ENCODE assay signal across 17 mouse cellular contexts in the genomic region with DNA sequence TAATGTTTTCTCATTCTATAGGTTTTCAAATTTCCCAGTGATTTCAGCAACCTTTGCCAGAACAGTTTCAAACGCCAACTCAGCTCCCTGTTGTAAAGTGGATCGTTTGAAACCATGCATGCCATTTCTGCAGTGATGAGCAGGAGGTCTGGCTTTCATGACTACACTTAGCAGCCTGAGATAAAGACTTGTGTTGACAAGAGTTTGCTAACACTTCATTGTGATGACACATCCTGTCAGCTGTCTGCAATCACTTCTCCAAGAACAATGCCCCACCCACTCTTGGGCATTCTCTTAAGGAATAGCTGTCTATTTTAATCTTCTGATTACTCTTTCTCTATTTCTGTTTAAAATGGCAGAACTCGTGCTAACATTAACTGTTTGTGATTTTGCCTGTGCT. TPM values are rescaled to one million over a fixed set of nuclear protein-coding genes. Genes with fewer than 3 reads are reported as not detected.
DNase-seq lines count a peak whose midpoint lies in the region; ATAC-seq lines count a peak whose summit lies in the region.
"Had no signal": no experiment of that assay in that cellular context is flagged by ENCODE, and none has a peak within 500 bp of the region (broad histone marks: within the 10 kb centered on the region; RNA-seq: fewer than 3 reads in every experiment).

No protein-coding gene starts in this region.

- 59% methylated on average over 3 of the region's 3 CpGs for WGBS in forebrain, embryonic 14.5 days
- 47% methylated on average over 3 of the region's 3 CpGs for WGBS in forebrain, embryonic 15.5 days
- WGBS in heart, embryonic 14.5 days = 7% methylated on average over 3 of the region's 3 CpGs

- H3K9ac ChIP-seq in forebrain, embryonic 14.5 days (ENCODE audit: low read length) = no peak overlapping the region
- H3K9ac ChIP-seq in forebrain, embryonic 15.5 days (replicated peaks) = no peak overlapping the region
- H3K9ac ChIP-seq in heart, embryonic 14.5 days (ENCODE audit: low read length) = no peak overlapping the region
- H3K9ac ChIP-seq: hindbrain, embryonic 13.5 days; limb, embryonic 13.5 days; liver, postnatal 0 days; midbrain, embryonic 15.5 days; neural tube, embryonic 13.5 days had no signal

- peak; percentile 9 for DNase-seq in forebrain, embryonic 14.5 days (ENCODE audit: low spot score)
- peak; percentile 26 for DNase-seq in adipocyte (ENCODE audit: low spot score)
- DNase-seq in lung, postnatal 25 days (ENCODE audit: low spot score) = peak; percentile 50
- no peak for DNase-seq in spleen, postnatal 4 days (ENCODE audit: low spot score in 2 of 2)
- no peak for DNase-seq in adrenal gland, postnatal 10 days
- no peak for DNase-seq in adrenal gland, postnatal 4 days (ENCODE audit: low spot score in 2 of 2)
- DNase-seq: kidney, postnatal 25 days; liver, postnatal 0 days had no signal

- no peaks in the 10 kb centered on the region for H3K27me3 ChIP-seq in forebrain, embryonic 14.5 days (replicated peaks; ENCODE audit: control insufficient read depth, insufficient read depth, low read length)
- no peaks in the 10 kb centered on the region for H3K27me3 ChIP-seq in forebrain, embryonic 15.5 days
- H3K27me3 ChIP-seq in heart, embryonic 14.5 days (ENCODE audit: control insufficient read depth, insufficient read depth, low read length) = no peaks in the 10 kb centered on the region
- H3K27me3 ChIP-seq: hindbrain, embryonic 13.5 days; limb, embryonic 13.5 days; midbrain, embryonic 15.5 days; neural tube, embryonic 13.5 days had no signal

- ATAC-seq in forebrain, embryonic 14.5 days = no peak
- no peak for ATAC-seq in forebrain, embryonic 15.5 days (replicated peaks)
- peak; percentile 86; the same call in 1 of the 2 replicates for ATAC-seq in heart, embryonic 14.5 days (ENCODE audit: insufficient number of reproducible peaks, insufficient read depth, low FRiP score, low read depth)
- ATAC-seq: intestine, postnatal 0 days; liver, postnatal 0 days; midbrain, embryonic 15.5 days had no signal

- no peak overlapping the region for H3K27ac ChIP-seq in forebrain, embryonic 14.5 days (ENCODE audit: low read depth, low read length)
- no peak overlapping the region for H3K27ac ChIP-seq in forebrain, embryonic 15.5 days (replicated peaks)
- H3K27ac ChIP-seq in heart, embryonic 14.5 days (replicated peaks in 1 of 2; ENCODE audit: control insufficient read depth in 1 of 2, insufficient read depth in 1 of 2, low read depth in 2 of 2, low read length in 2 of 2) = no peak overlapping the region
- H3K27ac ChIP-seq: hindbrain, embryonic 13.5 days; limb, embryonic 13.5 days; midbrain, embryonic 15.5 days; neural tube, embryonic 13.5 days had no signal

- no peak overlapping the region for H3K4me2 ChIP-seq in forebrain, embryonic 14.5 days (ENCODE audit: low read length)
- no peak overlapping the region for H3K4me2 ChIP-seq in forebrain, embryonic 15.5 days (replicated peaks)
- H3K4me2 ChIP-seq in heart, embryonic 14.5 days (ENCODE audit: low read length) = no peak overlapping the region
- H3K4me2 ChIP-seq: hindbrain, embryonic 13.5 days; limb, embryonic 13.5 days; midbrain, embryonic 15.5 days; neural tube, embryonic 13.5 days had no signal

- no peaks in the 10 kb centered on the region for H3K4me1 ChIP-seq in forebrain, embryonic 14.5 days (ENCODE audit: control insufficient read depth, insufficient read depth, low read length)
- no peaks in the 10 kb centered on the region for H3K4me1 ChIP-seq in forebrain, embryonic 15.5 days
- H3K4me1 ChIP-seq in heart, embryonic 14.5 days (ENCODE audit: control insufficient read depth in 2 of 2, insufficient read depth in 2 of 2, low read length in 2 of 2) = 0 out of 4 replicates have a peak, but pooled peaks cover 0 to 3% of the 10 kb centered on the region in 2 experiments
- H3K4me1 ChIP-seq: hindbrain, embryonic 13.5 days; limb, embryonic 13.5 days; midbrain, embryonic 15.5 days; neural tube, embryonic 13.5 days had no signal

- no peaks in the 10 kb centered on the region for H3K9me3 ChIP-seq in forebrain, embryonic 14.5 days (replicated peaks; ENCODE audit: control insufficient read depth, low read length)
- H3K9me3 ChIP-seq in forebrain, embryonic 15.5 days = no peaks in the 10 kb centered on the region
- no peaks in the 10 kb centered on the region for H3K9me3 ChIP-seq in heart, embryonic 14.5 days (ENCODE audit: control insufficient read depth, low read length)
- H3K9me3 ChIP-seq: hindbrain, embryonic 13.5 days; limb, embryonic 13.5 days; midbrain, embryonic 15.5 days; neural tube, embryonic 13.5 days had no signal

- H3K4me3 ChIP-seq in forebrain, embryonic 14.5 days (ENCODE audit: low read depth, low read length) = no peak overlapping the region
- H3K4me3 ChIP-seq in forebrain, embryonic 15.5 days = no peak overlapping the region
- no peak overlapping the region for H3K4me3 ChIP-seq in heart, embryonic 14.5 days (ENCODE audit: control insufficient read depth in 1 of 2, insufficient read depth in 1 of 2, low read depth in 1 of 2, low read length in 2 of 2)
- H3K4me3 ChIP-seq: hindbrain, embryonic 13.5 days; limb, embryonic 13.5 days; midbrain, embryonic 15.5 days; neural tube, embryonic 13.5 days had no signal

- H3K36me3 ChIP-seq in forebrain, embryonic 14.5 days (ENCODE audit: control insufficient read depth, insufficient read depth, low read length) = no peaks in the 10 kb centered on the region
- no peaks in the 10 kb centered on the region for H3K36me3 ChIP-seq in forebrain, embryonic 15.5 days
- H3K36me3 ChIP-seq in heart, embryonic 14.5 days (ENCODE audit: control insufficient read depth, insufficient read depth, low read length) = no peaks in the 10 kb centered on the region
- H3K36me3 ChIP-seq: hindbrain, embryonic 13.5 days; limb, embryonic 13.5 days; midbrain, embryonic 15.5 days; neural tube, embryonic 13.5 days had no signal

RNA-seq across cellular contexts. Expression of a gene that starts 2.2 kb away (rescaled TPM):
- not detected in 2 replicates for polyA plus RNA-seq in forebrain, embryonic 14.5 days (2014; fragmentation: Nextera tagmentation; extraction: Ambion mirVana)
- polyA plus RNA-seq in forebrain, embryonic 15.5 days (2015; fragmentation: Nextera tagmentation; extraction: Ambion mirVana) = not detected in 2 replicates
- 0.22 and 0.24 TPM in 2 replicates for polyA plus RNA-seq in heart, embryonic 14.5 days (2014; fragmentation: Nextera tagmentation; extraction: Ambion mirVana)
- 10 to 100 TPM in 1 of 2 experiments, under 1 TPM in 1; 0.27 to 12.4 TPM for total RNA-seq in adrenal gland, postnatal 10 days (2021)
- under 1 TPM; 0.11 to 0.37 TPM for total RNA-seq in adrenal gland, postnatal 4 days (2021)
- total RNA-seq: common myeloid progenitor, adult 5-6 weeks; gastrocnemius, adult 18-20 months had no signal
- polyA plus RNA-seq: hindbrain, embryonic 13.5 days; limb, embryonic 13.5 days; midbrain, embryonic 15.5 days; neural tube, embryonic 13.5 days had no signal

Comparison
In these comparisons a context has a peak if more than half of its experiments do, and no peak if none do; other contexts are left out.
1. DNase-seq: peak in forebrain, embryonic 14.5 days (single experiment), adipocyte (single experiment) and lung, postnatal 25 days (single experiment); none in spleen, postnatal 4 days (0 of 2), adrenal gland, postnatal 10 days (single experiment) and adrenal gland, postnatal 4 days (0 of 2).